10 mouse cellular contexts compared by ENCODE assay signal in the genomic region with DNA sequence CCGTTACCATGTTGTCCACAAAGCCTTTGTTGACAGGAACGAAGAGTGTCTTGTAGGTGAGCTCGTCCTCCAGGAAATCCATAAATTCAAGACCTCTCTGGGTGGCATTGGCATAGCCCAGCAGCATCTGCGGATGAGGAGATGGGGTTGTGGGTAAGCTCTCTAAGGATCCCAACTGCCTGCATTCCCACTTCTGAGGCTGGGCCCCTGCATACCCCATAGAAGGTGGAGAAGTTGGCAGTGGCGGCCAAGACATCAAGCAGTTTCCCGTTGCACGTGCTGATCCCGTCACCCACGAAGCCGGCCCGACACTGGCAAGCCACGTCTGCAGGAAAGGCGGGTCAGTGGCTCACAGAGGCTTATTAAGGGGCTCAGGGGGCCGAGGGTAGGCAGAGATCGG.
"Had no signal": no experiment of that assay in that cellular context is flagged by ENCODE, and none has a peak within 500 bp of the region (broad histone marks: within the 10 kb centered on the region; RNA-seq: fewer than 3 reads in every experiment).

No protein-coding gene starts in this region.

- DNase-seq: layer of hippocampus, adult 9-11 months; liver, embryonic 13.5 days; lung, adult 2 months; lung, postnatal 14 days; midbrain, embryonic 14.5 days; right cerebral cortex, postnatal 25 days; spleen, adult 18-20 months; thymus, adult 2 months; thymus, postnatal 14 days; thymus, postnatal 4 days had no signal
